Mouse (Mus musculus) splenic B cell, adult 2 months (primary cell): ENCODE measurements around the gene Ptpdc1.

Experiments
- DNase-seq: peaks from one replicate; pipeline ENCODE4 v3.0.0-alpha.2; 2011; ENCODE audit warnings: low read depth, low spot score
- H3K27me3 ChIP-seq: 2 replicates; pipeline ENCODE4 v1.6.1; 2012; ENCODE audit warnings: mild to moderate bottlenecking, low read length, moderate library complexity, mixed read lengths; ENCODE audit not compliant: control insufficient read depth, poor library complexity, insufficient read depth, severe bottlenecking
- H3K36me3 ChIP-seq: 2 replicates; pipeline ENCODE4 v1.6.1; 2012; ENCODE audit warnings: mild to moderate bottlenecking, low read length, moderate library complexity, mixed read lengths; ENCODE audit not compliant: control insufficient read depth, poor library complexity, insufficient read depth, severe bottlenecking

Ptpdc1 gene

GRCm38 (mm10) chr13:48625433-48626184 is at the start of gene Ptpdc1:
Ptpdc1 (minus strand) TSS chr13:48625664.
- peak; percentile 95 for DNase-seq
- Histone ChIP-seq H3K27me3 (no peaks in the 10 kb centered on the region), H3K36me3 (no peaks in the 10 kb centered on the region)

GRCm38 (mm10) chr13:48674609-48675008 is 49.1 kb upstream of the Ptpdc1 start:
- DNase-seq: no peak
- H3K36me3 ChIP-seq: no peaks in the 10 kb centered on the region
- peaks cover 2% of the 10 kb centered on the region; the same call in 1 of the 2 replicates for H3K27me3 ChIP-seq

DNA sequence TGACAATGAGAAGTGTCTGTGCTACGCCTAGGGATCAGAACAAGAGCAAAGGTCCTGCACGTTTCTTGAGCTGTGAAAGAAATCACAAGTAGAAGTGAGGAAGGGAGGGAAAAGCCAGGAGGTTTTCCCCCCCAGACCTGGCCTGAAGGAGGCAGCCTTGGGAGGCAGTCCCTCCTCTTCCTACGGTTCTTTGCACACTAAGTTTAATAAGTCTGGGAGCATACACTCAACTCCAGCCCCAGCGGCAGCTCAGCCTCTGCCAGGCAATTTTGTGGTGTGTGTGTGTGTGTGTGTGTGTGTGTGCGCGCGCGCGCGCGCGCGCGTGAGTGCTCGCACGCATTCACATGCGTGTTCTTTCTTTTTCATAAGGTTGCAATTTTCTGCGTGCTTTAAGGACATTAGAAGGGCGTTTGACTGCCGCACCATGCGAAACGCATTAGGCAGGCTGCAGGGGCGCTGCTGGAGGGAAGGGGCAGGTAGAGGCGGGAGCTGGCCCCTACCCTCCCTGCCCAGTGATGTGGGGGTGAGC is 46.9 kb upstream of the Ptpdc1 start:
- DNase-seq: no peak
- peaks cover 2% of the 10 kb centered on the region; the same call in 1 of the 2 replicates for H3K27me3 ChIP-seq

GRCm38 (mm10) chr13:48668976-48669534 is 43.6 kb upstream of the Ptpdc1 start:
- Histone ChIP-seq H3K27me3 (peaks cover 2% of the 10 kb centered on the region; the same call in 1 of the 2 replicates), H3K36me3 (no peaks in the 10 kb centered on the region)
- DNase-seq: no peak

More for the DNA sequence above, 46.9 kb upstream of the Ptpdc1 start:
- H3K36me3 ChIP-seq: no peaks in the 10 kb centered on the region

GRCm38 (mm10) chr13:48668091-48668975 is 42.9 kb upstream of the Ptpdc1 start:
- no peak for DNase-seq
- peaks cover 2% of the 10 kb centered on the region; the same call in 1 of the 2 replicates for H3K27me3 ChIP-seq
- H3K36me3 ChIP-seq: no peaks in the 10 kb centered on the region

DNA sequence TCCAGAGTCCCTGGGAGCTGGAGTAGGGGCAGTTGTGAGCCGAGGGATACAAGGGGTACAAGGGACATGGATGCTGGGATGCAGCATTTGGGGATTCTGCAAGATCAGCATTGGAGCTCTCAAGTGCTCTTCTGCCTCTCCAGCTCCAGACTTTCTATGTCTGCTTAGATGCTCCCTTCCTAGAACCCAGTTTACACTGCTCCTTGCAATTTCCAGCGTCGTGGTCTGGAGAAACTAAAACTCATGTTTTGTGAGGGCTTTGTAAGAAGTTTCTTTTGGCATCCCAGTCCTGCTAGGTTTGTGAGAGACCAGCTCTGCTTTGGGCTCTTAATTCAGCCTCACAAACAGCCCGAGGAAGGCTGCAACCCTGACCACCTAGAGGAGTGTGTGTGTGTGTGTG is 42.0 kb upstream of the Ptpdc1 start:
- no peak for DNase-seq
- no peaks in the 10 kb centered on the region for H3K27me3 ChIP-seq
- H3K36me3 ChIP-seq: no peaks in the 10 kb centered on the region

DNA sequence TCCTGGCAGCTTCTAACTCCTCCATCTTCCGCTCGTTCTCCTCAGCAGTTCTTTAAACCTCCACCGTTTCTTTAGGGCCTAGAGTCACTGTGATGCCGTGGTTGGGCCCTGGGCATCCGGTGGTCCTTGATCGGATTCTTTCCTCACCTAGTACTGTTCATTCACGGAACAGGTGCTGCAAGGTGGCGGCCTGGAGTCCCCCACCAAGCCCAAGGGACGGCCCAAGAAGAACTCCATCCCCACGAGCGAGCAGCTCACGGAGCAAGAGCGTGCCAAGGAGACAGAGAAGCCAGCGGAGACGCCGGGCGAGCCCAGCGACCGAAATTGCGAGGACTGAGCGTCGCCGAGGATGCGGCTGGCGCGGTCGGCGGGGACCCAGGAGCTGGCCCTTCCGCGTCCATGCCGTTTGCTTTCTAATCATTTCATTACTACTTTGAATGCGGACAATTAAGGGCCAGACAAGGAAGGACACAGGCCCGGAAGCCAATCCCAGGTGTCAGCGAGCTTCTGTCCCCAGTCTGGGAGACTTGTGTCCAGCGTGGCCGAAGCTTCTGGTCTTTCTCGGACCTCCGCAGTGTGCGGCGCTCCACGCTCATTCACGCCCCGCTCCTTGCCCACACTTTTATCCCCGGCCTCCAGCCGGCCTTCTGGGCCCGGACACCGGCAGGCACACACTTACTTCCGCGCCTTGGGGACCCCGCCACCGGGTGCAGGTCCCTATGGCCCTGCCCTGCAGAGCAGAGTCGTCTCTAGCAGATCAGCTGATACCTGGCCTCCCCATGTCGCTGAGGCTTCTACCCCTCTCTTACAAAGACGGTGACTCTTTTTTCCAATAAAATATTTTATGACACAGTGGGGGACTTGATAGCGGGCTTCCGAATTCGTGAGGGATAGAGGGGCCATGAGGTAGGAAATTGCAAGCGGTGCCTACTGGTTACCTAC is 40.5 kb upstream of the Ptpdc1 start:
- no peaks in the 10 kb centered on the region for H3K36me3 ChIP-seq
- no peaks in the 10 kb centered on the region for H3K27me3 ChIP-seq
- no peak for DNase-seq

DNA sequence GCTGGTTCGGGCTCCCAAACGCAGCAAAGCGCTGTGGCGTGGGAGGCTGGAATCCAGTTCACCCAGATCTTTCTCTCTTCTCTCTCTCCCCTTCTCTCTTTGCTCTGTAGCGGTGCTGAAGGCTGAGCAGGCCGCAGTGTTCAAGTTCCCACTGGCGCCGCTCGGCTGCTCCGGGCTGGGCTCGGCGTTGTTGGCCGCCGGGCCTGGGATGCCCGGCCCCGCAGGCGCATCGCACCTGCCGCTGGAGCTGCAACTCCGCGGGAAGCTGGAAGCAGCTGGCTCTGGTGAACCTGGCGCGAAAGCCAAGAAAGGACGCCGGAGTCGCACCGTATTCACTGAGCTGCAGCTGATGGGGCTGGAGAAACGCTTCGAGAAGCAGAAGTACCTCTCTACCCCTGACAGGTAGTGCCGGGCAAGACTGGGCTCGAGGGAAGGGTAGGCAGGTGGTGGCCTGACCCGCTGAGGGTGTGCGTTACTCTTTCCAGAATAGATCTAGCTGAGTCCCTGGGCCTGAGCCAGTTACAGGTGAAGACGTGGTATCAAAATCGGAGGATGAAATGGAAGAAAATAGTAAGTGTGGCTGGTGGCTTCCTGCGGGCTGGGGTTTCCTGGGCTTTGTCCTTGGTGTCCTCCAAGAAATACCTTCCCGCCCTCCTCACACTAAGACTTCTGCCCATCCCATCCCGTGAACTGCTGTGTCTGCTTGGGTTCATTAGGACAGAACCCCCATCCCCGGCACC is 39.6 kb upstream of the Ptpdc1 start:
- H3K36me3 ChIP-seq: no peaks in the 10 kb centered on the region
- no peaks in the 10 kb centered on the region for H3K27me3 ChIP-seq
- DNase-seq: no peak

- no peak for DNase-seq
- H3K27me3 ChIP-seq: no peaks in the 10 kb centered on the region
Measured at GRCm38 (mm10) chr13:48663988-48664339, 38.5 kb upstream of the Ptpdc1 start.

GRCm38 (mm10) chr13:48663211-48663987 is 37.9 kb upstream of the Ptpdc1 start:
- DNase-seq: no peak
- Histone ChIP-seq H3K36me3 (no peaks in the 10 kb centered on the region), H3K27me3 (no peaks in the 10 kb centered on the region)

More at GRCm38 (mm10) chr13:48663988-48664339, 38.5 kb upstream of the Ptpdc1 start:
- H3K36me3 ChIP-seq: no peaks in the 10 kb centered on the region

DNA sequence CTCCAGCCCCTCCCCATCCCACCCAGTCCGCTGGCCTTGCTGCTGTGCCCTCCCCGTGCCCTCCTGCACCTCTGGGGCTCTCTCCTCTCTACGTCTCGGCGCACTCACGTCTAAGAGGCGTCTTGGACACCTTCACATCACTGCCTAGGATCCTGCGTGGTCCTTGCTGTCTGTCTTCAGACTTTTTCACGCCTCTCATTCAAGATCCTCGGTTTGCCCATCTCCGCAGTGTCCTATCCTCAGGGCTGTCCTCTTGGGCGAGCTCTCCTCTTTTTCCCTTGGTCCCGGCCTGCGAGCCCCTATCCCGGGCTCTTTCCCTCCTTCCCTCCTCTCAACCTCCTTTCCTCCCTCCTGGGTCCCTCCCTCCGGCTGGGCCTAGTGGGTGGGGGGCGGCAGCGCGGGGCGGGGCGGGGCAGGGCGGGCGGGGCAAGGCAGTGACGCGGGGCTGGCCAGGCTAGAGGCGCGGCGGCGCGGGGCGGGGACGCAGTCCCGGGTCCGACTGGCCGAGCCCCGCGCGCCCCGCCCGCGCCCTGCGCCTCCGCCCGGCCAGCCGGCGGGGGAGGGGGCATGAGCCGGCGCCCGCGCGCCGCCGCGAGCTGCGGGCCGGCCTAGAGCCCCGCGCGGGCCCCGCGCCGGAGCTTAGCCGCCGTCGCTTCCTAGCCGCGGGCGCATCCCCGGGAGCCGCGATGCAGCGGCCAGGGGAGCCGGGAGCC is 37.1 kb upstream of the Ptpdc1 start, which contains the start of gene Barx1:
Gene Barx1, plus strand, starts transcription at position 568 of the 713 bp plus-strand sequence.
- no peak for DNase-seq
- Histone ChIP-seq H3K36me3 (no peaks in the 10 kb centered on the region), H3K27me3 (no peaks in the 10 kb centered on the region)

- Histone ChIP-seq H3K36me3 (no peaks in the 10 kb centered on the region), H3K27me3 (no peaks in the 10 kb centered on the region)
- no peak for DNase-seq
Measured at GRCm38 (mm10) chr13:48661561-48661960, 36.1 kb upstream of the Ptpdc1 start.
